Mouse (Mus musculus) small intestine, adult 2 months (tissue): ENCODE measurements at regions not wholly inside any gene's neighbourhood (a gene's known extent, or its start where the extent isn't known, plus 50 kb on each side); places are given as distances from the start of the nearest gene placed in this dataset.

ENCODE experiments used
- H3K27ac ChIP-seq: fragments of 200-500 bp; 2 replicates; pipeline ENCODE4 v1.5.1; 2012; ENCODE audit warnings: low read depth, low read length, control low read depth, inconsistent platforms; ENCODE audit not compliant: insufficient read depth
- H3K27me3 ChIP-seq: fragments of 200-500 bp; 2 replicates; pipeline ENCODE4 v1.6.1; 2012; ENCODE audit warnings: mild to moderate bottlenecking, moderate library complexity, low read length, inconsistent platforms; ENCODE audit not compliant: control insufficient read depth, insufficient read depth
- H3K36me3 ChIP-seq: fragments of 200-500 bp; 2 replicates; pipeline ENCODE4 v1.6.1; 2012; ENCODE audit warnings: mild to moderate bottlenecking, low read length, control low read depth, inconsistent platforms; ENCODE audit not compliant: control insufficient read depth, insufficient read depth
- H3K4me1 ChIP-seq: fragments of 200-500 bp; 2 replicates; pipeline ENCODE4 v1.6.1; 2012; ENCODE audit warnings: low read length, inconsistent platforms, mixed read lengths; ENCODE audit not compliant: control insufficient read depth, insufficient read depth, insufficient read length
- H3K4me3 ChIP-seq: fragments of 200-500 bp; 2 replicates; pipeline ENCODE4 v1.5.1; 2012; ENCODE audit warnings: low read depth, mild to moderate bottlenecking, control low read depth, inconsistent platforms, low read length, moderate library complexity
- CTCF ChIP-seq: fragments of 200-500 bp; IDR thresholded peaks from 2 replicates; pipeline ENCODE4 v1.5.1; 2012; ENCODE audit warnings: low read depth, mild to moderate bottlenecking, control low read depth, inconsistent platforms, low read length, moderate library complexity, mixed read lengths; ENCODE audit not compliant: insufficient replicate concordance, insufficient read length; ENCODE audit errors: extremely low read depth
- POLR2A ChIP-seq: fragments of 200-500 bp; IDR thresholded peaks from 2 replicates; pipeline ENCODE4 v1.6.1; 2012; ENCODE audit warnings: low read depth, mild to moderate bottlenecking, control low read depth, inconsistent platforms, low read length, moderate library complexity
- WGBS: fragments of 180-500 bp; shearing (Covaris S2); methylation state at CpG from one replicate; pipeline ENCODE4 v1.1.7; 2018; 5-methylcytosine and 5-hydroxymethylcytosine counted together

- TF ChIP-seq CTCF: no peak
- TF ChIP-seq POLR2A: no peak
- Histone ChIP-seq H3K27ac (no peak overlapping the region), H3K36me3 (no peaks in the 10 kb centered on the region), H3K4me3 (no peak overlapping the region), H3K27me3 (no peaks in the 10 kb centered on the region), H3K4me1 (peaks cover 7% of the 10 kb centered on the region; the same call in 1 of the 2 replicates)
- WGBS: 25% methylated on average over 9 of the region's 9 CpGs
These were observed 81.9 kb upstream of the Tbx3 start for GRCm38 (mm10) chr5:119588340-119589272.

GRCm38 (mm10) chr5:119591271-119591670, 79.2 kb upstream of the Tbx3 start:
- no peaks in the 10 kb centered on the region for H3K27me3 ChIP-seq
- no peak overlapping the region for H3K27ac ChIP-seq
- TF ChIP-seq CTCF (no peak), POLR2A (no peak)
- no peak overlapping the region for H3K4me3 ChIP-seq
- H3K4me1 ChIP-seq: peaks cover 7% of the 10 kb centered on the region; the same call in 1 of the 2 replicates
- WGBS: 84% methylated on average over 5 of the region's 5 CpGs
- H3K36me3 ChIP-seq: no peaks in the 10 kb centered on the region

DNA sequence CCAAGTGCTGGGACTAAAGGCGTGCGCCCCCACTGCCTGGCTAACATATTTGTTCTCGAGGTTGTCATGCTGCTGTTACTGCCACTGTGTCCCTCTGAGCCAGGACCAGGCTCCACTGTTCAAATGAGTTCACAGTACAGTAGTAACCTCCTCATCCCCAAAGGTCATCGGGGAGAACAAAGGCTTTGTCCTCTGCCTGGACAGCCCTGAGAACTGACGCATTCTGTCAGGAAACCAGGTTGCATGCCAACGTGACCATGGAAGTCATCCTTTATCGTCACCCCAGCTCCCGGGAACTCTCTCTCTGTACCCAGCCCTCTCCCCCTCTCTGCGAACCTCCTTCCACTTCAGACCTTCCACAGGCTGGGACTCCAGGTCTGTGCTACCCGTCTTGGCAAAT, 77.6 kb upstream of the Tbx3 start:
- TF ChIP-seq POLR2A (no peak), CTCF (no peak)

GRCm38 (mm10) chr5:119594541-119594940, 75.9 kb upstream of the Tbx3 start:
- Histone ChIP-seq H3K27me3 (no peaks in the 10 kb centered on the region), H3K27ac (no peak overlapping the region), H3K36me3 (no peaks in the 10 kb centered on the region), H3K4me3 (no peak overlapping the region), H3K4me1 (no peaks in the 10 kb centered on the region)
- WGBS: 86% methylated on average over 8 of the region's 8 CpGs
- TF ChIP-seq POLR2A (no peak), CTCF (no peak)

More for the DNA sequence above, 77.6 kb upstream of the Tbx3 start:
- peaks cover 7% of the 10 kb centered on the region; the same call in 1 of the 2 replicates for H3K4me1 ChIP-seq
- H3K36me3 ChIP-seq: no peaks in the 10 kb centered on the region
- no peak overlapping the region for H3K27ac ChIP-seq
- no peak overlapping the region for H3K4me3 ChIP-seq
- WGBS: 91% methylated on average over 10 of the region's 10 CpGs
- H3K27me3 ChIP-seq: no peaks in the 10 kb centered on the region

GRCm38 (mm10) chr5:119596295-119596993, 74.0 kb upstream of the Tbx3 start:
- TF ChIP-seq POLR2A: no peak
- no peak for TF ChIP-seq CTCF
- no peaks in the 10 kb centered on the region for H3K27me3 ChIP-seq
- no peak overlapping the region for H3K27ac ChIP-seq
- no peak overlapping the region for H3K4me3 ChIP-seq
- H3K4me1 ChIP-seq: no peaks in the 10 kb centered on the region
- 92% methylated on average over 19 of the region's 19 CpGs for WGBS
- H3K36me3 ChIP-seq: no peaks in the 10 kb centered on the region

DNA sequence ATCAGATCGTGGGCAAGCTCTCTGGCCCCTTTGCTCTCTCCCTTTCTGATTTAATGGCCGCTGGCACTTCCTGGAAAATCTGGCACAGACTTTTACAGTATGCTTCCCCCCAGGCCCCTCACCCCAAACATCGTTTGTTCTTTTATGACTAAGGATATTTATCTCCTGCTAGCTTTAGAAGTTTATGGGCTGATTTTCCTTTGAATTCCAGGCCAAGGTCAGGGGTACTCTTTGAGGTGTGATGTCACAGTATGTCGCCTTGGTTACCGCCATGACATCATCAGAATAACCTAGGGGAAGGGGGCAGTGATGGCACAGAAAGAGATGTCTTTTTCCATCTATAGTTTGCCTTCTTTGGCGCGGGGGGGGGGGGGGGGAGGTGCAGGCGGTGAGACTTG, 73.5 kb upstream of the Tbx3 start:
- TF ChIP-seq CTCF: no peak
- TF ChIP-seq POLR2A: no peak

GRCm38 (mm10) chr5:119597530-119597929, 72.9 kb upstream of the Tbx3 start:
- TF ChIP-seq POLR2A (no peak), CTCF (no peak)
- WGBS: 90% methylated on average over 3 of the region's 3 CpGs
- H3K4me1 ChIP-seq: no peaks in the 10 kb centered on the region

More for the DNA sequence above, 73.5 kb upstream of the Tbx3 start:
- 67% methylated on average over 8 of the region's 8 CpGs for WGBS
- H3K36me3 ChIP-seq: no peaks in the 10 kb centered on the region
- H3K27ac ChIP-seq: no peak overlapping the region
- no peak overlapping the region for H3K4me3 ChIP-seq
- no peaks in the 10 kb centered on the region for H3K4me1 ChIP-seq
- H3K27me3 ChIP-seq: no peaks in the 10 kb centered on the region

More at GRCm38 (mm10) chr5:119597530-119597929, 72.9 kb upstream of the Tbx3 start:
- H3K27me3 ChIP-seq: no peaks in the 10 kb centered on the region
- H3K4me3 ChIP-seq: no peak overlapping the region
- no peaks in the 10 kb centered on the region for H3K36me3 ChIP-seq
- no peak overlapping the region for H3K27ac ChIP-seq
